In genomic region chr15:94557442-94557841, GRCm38 (mm10) we compare ENCODE assay signal across 8 mouse cellular contexts. TPM values are rescaled to one million over a fixed set of nuclear protein-coding genes. Genes with fewer than 3 reads are reported as not detected.
A peak's percentile ranks its signal among the peaks of the same experiment; 100 is the strongest.
DNase-seq lines count a peak whose midpoint lies in the region; ATAC-seq and TF ChIP-seq lines count a peak whose summit lies in the region.

No protein-coding gene starts in this region.

- H3K4me3 ChIP-seq in kidney, postnatal 0 days (replicated peaks; ENCODE audit: low read depth, low read length), result no peak overlapping the region
- H3K4me3 ChIP-seq in liver, adult 2 months (ENCODE audit: insufficient read depth, low read depth, low read length), result no peak overlapping the region; the same call in 1 of the 2 replicates
- no peak overlapping the region for H3K4me3 ChIP-seq in stomach, embryonic 15.5 days (replicated peaks)

- peak; percentile 100 for ATAC-seq in granulocyte monocyte progenitor cell, adult 5-6 weeks (replicated peaks; ENCODE audit: poor library complexity, severe bottlenecking)
- peak; percentile 72 for ATAC-seq in kidney, postnatal 0 days (replicated peaks; ENCODE audit: low FRiP score, low read depth)
- ATAC-seq in stomach, embryonic 15.5 days (ENCODE audit: insufficient read depth, low FRiP score, low read depth), result peak; percentile 70; the same call in 1 of the 2 replicates

- peaks cover 11% of the 10 kb centered on the region; the same call in 1 of the 2 replicates for H3K36me3 ChIP-seq in kidney, postnatal 0 days (ENCODE audit: insufficient read depth, low read length)
- H3K36me3 ChIP-seq in liver, adult 2 months (ENCODE audit: control insufficient read depth, insufficient read depth, low read length), result peaks cover 20% of the 10 kb centered on the region
- 0 out of 2 replicates have a peak, but pooled peaks cover 4% of the 10 kb centered on the region for H3K36me3 ChIP-seq in stomach, embryonic 15.5 days

- no peak overlapping the region for H3K4me2 ChIP-seq in kidney, postnatal 0 days (ENCODE audit: low read length)
- H3K4me2 ChIP-seq in stomach, embryonic 15.5 days, result no peak overlapping the region

- TF ChIP-seq POLR2A in liver, adult 2 months (IDR thresholded peaks at IDR 0.05; ENCODE audit: extremely low read depth, insufficient read depth, low read length), result no peak

- H3K4me1 ChIP-seq in kidney, postnatal 0 days (replicated peaks; ENCODE audit: insufficient read depth, low read length), result no peaks in the 10 kb centered on the region
- no peaks in the 10 kb centered on the region for H3K4me1 ChIP-seq in liver, adult 2 months (ENCODE audit: control insufficient read depth, insufficient read depth, low read length)
- H3K4me1 ChIP-seq in stomach, embryonic 15.5 days, result no peaks in the 10 kb centered on the region

- H3K79me2 ChIP-seq in liver, adult 2 months (ENCODE audit: control insufficient read depth, insufficient read depth, low read length), result no peaks in the 10 kb centered on the region

- no peak overlapping the region for H3K27ac ChIP-seq in kidney, postnatal 0 days
- no peak overlapping the region for H3K27ac ChIP-seq in liver, adult 2 months (replicated peaks; ENCODE audit: insufficient read depth, low read depth, low read length)
- H3K27ac ChIP-seq in stomach, embryonic 15.5 days, result no peak overlapping the region

- no peaks in the 10 kb centered on the region for H3K9me3 ChIP-seq in kidney, postnatal 0 days (replicated peaks; ENCODE audit: low read length)
- no peaks in the 10 kb centered on the region for H3K9me3 ChIP-seq in stomach, embryonic 15.5 days

- H3K27me3 ChIP-seq in kidney, postnatal 0 days (ENCODE audit: insufficient read depth, low read length), result no peaks in the 10 kb centered on the region
- no peaks in the 10 kb centered on the region for H3K27me3 ChIP-seq in liver, adult 2 months (ENCODE audit: control insufficient read depth, insufficient read depth, low read length)
- no peaks in the 10 kb centered on the region for H3K27me3 ChIP-seq in stomach, embryonic 15.5 days (replicated peaks)

- TF ChIP-seq CTCF in kidney, postnatal 0 days (IDR thresholded peaks at IDR 0.05; ENCODE audit: low read depth), result peak; percentile 97
- TF ChIP-seq CTCF in liver, adult 2 months (IDR thresholded peaks at IDR 0.05; ENCODE audit: low read depth, low read length), result peak; percentile 88

- DNase-seq in 416B (ENCODE audit: low read depth), result peak; percentile 88
- DNase-seq in adrenal gland, postnatal 10 days, result peak; percentile 92
- peak; percentile 72 for DNase-seq in embryo, embryonic 9.5 days (ENCODE audit: extremely low spot score)
- peak; percentile 87 for DNase-seq in kidney, postnatal 0 days (ENCODE audit: low spot score)
- DNase-seq in liver, adult 2 months (ENCODE audit: extremely low read depth, low read depth, low spot score), result peak; percentile 55
- DNase-seq in natural killer cell, adult 2 months (ENCODE audit: low spot score in 2 of 2), result peak; percentile 74 to 83

- H3K9ac ChIP-seq in kidney, postnatal 0 days (ENCODE audit: low read depth, low read length), result no peak overlapping the region
- no peak overlapping the region for H3K9ac ChIP-seq in liver, adult 2 months (ENCODE audit: low read depth, low read length)
- H3K9ac ChIP-seq in stomach, embryonic 15.5 days, result no peak overlapping the region

- WGBS in kidney, postnatal 0 days, result 15% methylated on average over 7 of the region's 7 CpGs
- WGBS in liver, adult 2 months, result 21% methylated on average over 7 of the region's 7 CpGs
- 20% methylated on average over 7 of the region's 7 CpGs for WGBS in stomach, embryonic 15.5 days

RNA-seq across cellular contexts. Expression of gene Irak4, which starts 14.0 kb away (rescaled TPM):
- 10 to 100 TPM; 14.1 to 14.2 TPM for total RNA-seq in adrenal gland, postnatal 10 days (2021)
- 20.8 and 26.3 TPM in 2 replicates for total RNA-seq in granulocyte monocyte progenitor cell, adult 5-6 weeks (2014; fragmentation: Nextera tagmentation)
- total RNA-seq in granulocyte monocyte progenitor cell, adult 5-6 weeks (2017), result 20.9 and 22.9 TPM in 2 replicates
- 14.3 and 14.9 TPM in 2 replicates for polyA plus RNA-seq in kidney, postnatal 0 days (2015; fragmentation: Nextera tagmentation; extraction: Ambion mirVana)
- 6.0 and 6.9 TPM in 2 replicates for total RNA-seq in liver, adult 2 months (2014; rRNA removed)
- 5.9 and 7.9 TPM in 2 replicates for polyA plus RNA-seq in liver, adult 2 months (2012; rRNA removed)
- polyA plus RNA-seq in stomach, embryonic 15.5 days (2015; fragmentation: Nextera tagmentation; extraction: Ambion mirVana), result 11.6 and 12.9 TPM in 2 replicates

RNA-seq across cellular contexts. Expression of gene Pus7l, which starts 14.1 kb away (rescaled TPM):
- 1 to 10 TPM; 5.4 to 5.9 TPM for total RNA-seq in adrenal gland, postnatal 10 days (2021)
- 14.8 and 19.8 TPM in 2 replicates for total RNA-seq in granulocyte monocyte progenitor cell, adult 5-6 weeks (2014; fragmentation: Nextera tagmentation)
- total RNA-seq in granulocyte monocyte progenitor cell, adult 5-6 weeks (2017), result 14.1 and 18.4 TPM in 2 replicates
- 7.0 and 7.7 TPM in 2 replicates for polyA plus RNA-seq in kidney, postnatal 0 days (2015; fragmentation: Nextera tagmentation; extraction: Ambion mirVana)
- 0.92 and 1.1 TPM in 2 replicates for total RNA-seq in liver, adult 2 months (2014; rRNA removed)
- polyA plus RNA-seq in liver, adult 2 months (2012; rRNA removed), result 0.76 and 1.5 TPM in 2 replicates
- 7.5 and 7.8 TPM in 2 replicates for polyA plus RNA-seq in stomach, embryonic 15.5 days (2015; fragmentation: Nextera tagmentation; extraction: Ambion mirVana)

RNA-seq across cellular contexts. Expression of gene Twf1, which starts 32.2 kb away (rescaled TPM):
- total RNA-seq in adrenal gland, postnatal 10 days (2021), result 10 to 100 TPM; 62.7 to 65.2 TPM
- 27.7 and 37.0 TPM in 2 replicates for total RNA-seq in granulocyte monocyte progenitor cell, adult 5-6 weeks (2014; fragmentation: Nextera tagmentation)
- total RNA-seq in granulocyte monocyte progenitor cell, adult 5-6 weeks (2017), result 26.0 and 34.6 TPM in 2 replicates
- 104 and 109 TPM in 2 replicates for polyA plus RNA-seq in kidney, postnatal 0 days (2015; fragmentation: Nextera tagmentation; extraction: Ambion mirVana)
- total RNA-seq in liver, adult 2 months (2014; rRNA removed), result 28.1 and 34.2 TPM in 2 replicates
- polyA plus RNA-seq in liver, adult 2 months (2012; rRNA removed), result 20.1 and 21.7 TPM in 2 replicates
- 104 TPM in 2 replicates for polyA plus RNA-seq in stomach, embryonic 15.5 days (2015; fragmentation: Nextera tagmentation; extraction: Ambion mirVana)
